Mouse (Mus musculus): ENCODE measurements around the gene Gng4.
"Not testable (repeated sequence)": the region's sequence is repeated elsewhere in the genome, so short reads cannot be mapped to it uniquely, and the experiment has no call there.

DNA sequence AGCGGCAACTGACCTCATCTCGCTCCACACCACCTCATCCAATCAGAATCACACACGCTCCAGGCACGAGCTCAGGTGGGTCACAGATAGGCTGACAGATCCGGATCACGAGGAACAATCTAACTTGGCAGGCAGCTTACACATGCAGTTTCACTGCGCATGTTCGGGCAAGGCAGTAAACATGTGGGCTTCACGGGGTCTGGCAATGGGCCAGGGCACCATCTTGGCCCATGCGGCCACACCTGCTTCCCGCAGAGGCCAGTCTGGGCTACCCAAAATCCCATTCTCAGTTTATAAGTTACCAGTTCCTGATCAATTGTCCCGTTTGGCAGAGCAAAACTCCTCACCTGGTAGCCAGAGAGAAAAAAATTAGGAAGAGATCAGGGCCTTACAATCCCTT lies 14.0 kb downstream of the Gng4 start:
- not testable (repeated sequence) for TF ChIP-seq CTCF (IDR thresholded peaks at IDR 0.05; ENCODE audit: low read depth); EP300 (optimal IDR thresholded peaks at IDR 0.05)

Data from stomach, postnatal 0 days (tissue).